Mouse (Mus musculus) limb, embryonic 10.5 days (tissue): Measurements from ENCODE around the gene Qprt. TPM values are rescaled to one million over a fixed set of nuclear protein-coding genes. Genes with fewer than 3 reads are reported as not detected.

ENCODE experiments used
- DNase-seq: peaks from one replicate; pipeline ENCODE4 v3.0.0-alpha.2; 2017; ENCODE audit warnings: low spot score
- H3K27ac ChIP-seq: fragments of 300-500 bp; sonication (generic); 2 replicates; pipeline ENCODE4 v1.5.1; 2016; ENCODE audit warnings: mild to moderate bottlenecking
- H3K27me3 ChIP-seq: fragments of 300-500 bp; sonication (generic); 2 replicates; pipeline ENCODE4 v1.6.1; 2016; ENCODE audit warnings: low read depth, mild to moderate bottlenecking; ENCODE audit not compliant: poor library complexity, severe bottlenecking
- H3K36me3 ChIP-seq: fragments of 300-500 bp; sonication (generic); 2 replicates; pipeline ENCODE4 v1.6.1; 2016; ENCODE audit warnings: mild to moderate bottlenecking, moderate library complexity
- H3K4me1 ChIP-seq: fragments of 300-500 bp; sonication (generic); 2 replicates; pipeline ENCODE4 v1.6.1; 2016
- H3K4me3 ChIP-seq: fragments of 300-500 bp; sonication (generic); 2 replicates; pipeline ENCODE4 v1.5.1; 2016; ENCODE audit warnings: mild to moderate bottlenecking, moderate library complexity
- H3K9me3 ChIP-seq: fragments of 300-500 bp; sonication (generic); replicated peaks from 2 replicates; pipeline ENCODE4 v1.6.1; 2016; ENCODE audit warnings: mild to moderate bottlenecking
- WGBS: fragments of 180-500 bp; shearing (Covaris S2); methylation state at CpG from one replicate; pipeline ENCODE4 v1.1.7; 2016; 5-methylcytosine and 5-hydroxymethylcytosine counted together
- polyA plus RNA-seq: library from polyadenylated mRNA; unstranded; fragments of >200 nt; fragmentation: Nextera tagmentation; extraction: Ambion mirVana; gene quantifications from 2 replicates; pipeline ENCODE4 v1.2.1, GENCODE M21; 2016

Gene Qprt
- polyA plus RNA-seq, 1 experiment from 2014 or later: 1.7 TPM

- Histone ChIP-seq H3K27ac (no peak overlapping the region), H3K9me3 (no peaks in the 10 kb centered on the region), H3K4me1 (peaks cover 45% of the 10 kb centered on the region), H3K36me3 (no peaks in the 10 kb centered on the region), H3K27me3 (peaks cover 37% of the 10 kb centered on the region), H3K4me3 (no peak overlapping the region)
- WGBS: 38% methylated on average over 5 of the region's 5 CpGs
- DNase-seq: no peak
Measured at GRCm38 (mm10) chr7:127117948-127118347, 4.1 kb downstream of the Qprt start.

- H3K27ac ChIP-seq: no peak overlapping the region
- H3K4me3 ChIP-seq: no peak overlapping the region
- H3K27me3 ChIP-seq: peaks cover 22% of the 10 kb centered on the region
- no peak for DNase-seq
- H3K36me3 ChIP-seq: no peaks in the 10 kb centered on the region
- H3K9me3 ChIP-seq: no peaks in the 10 kb centered on the region
- H3K4me1 ChIP-seq: peaks cover 41% of the 10 kb centered on the region
- WGBS: 71% methylated on average over 11 of the region's 11 CpGs
Measured at GRCm38 (mm10) chr7:127116331-127116935, 5.6 kb downstream of the Qprt start.

GRCm38 (mm10) chr7:127114920-127115319, 7.1 kb downstream of the Qprt start:
- WGBS: 85% methylated on average over 11 of the region's 11 CpGs
- Histone ChIP-seq H3K27ac (no peak overlapping the region), H3K36me3 (no peaks in the 10 kb centered on the region), H3K9me3 (no peaks in the 10 kb centered on the region), H3K27me3 (peaks cover 7% of the 10 kb centered on the region), H3K4me3 (no peak overlapping the region), H3K4me1 (peaks cover 45% of the 10 kb centered on the region)
- no peak for DNase-seq

GRCm38 (mm10) chr7:127113614-127114259, 8.3 kb downstream of the Qprt start:
- Histone ChIP-seq H3K4me1 (peaks cover 41% of the 10 kb centered on the region), H3K36me3 (no peaks in the 10 kb centered on the region), H3K9me3 (no peaks in the 10 kb centered on the region), H3K4me3 (no peak overlapping the region), H3K27me3 (peaks cover 4% of the 10 kb centered on the region; the same call in 1 of the 2 replicates), H3K27ac (no peak overlapping the region)
- WGBS: 66% methylated on average over 11 of the region's 12 CpGs
- no peak for DNase-seq

- DNase-seq: no peak
- Histone ChIP-seq H3K27ac (no peak overlapping the region), H3K4me1 (peaks cover 34% of the 10 kb centered on the region), H3K27me3 (peaks cover 7% of the 10 kb centered on the region; the same call in 1 of the 2 replicates), H3K36me3 (no peaks in the 10 kb centered on the region), H3K4me3 (no peak overlapping the region), H3K9me3 (no peaks in the 10 kb centered on the region)
- 41% methylated on average over 9 of the region's 9 CpGs for WGBS
Measured at GRCm38 (mm10) chr7:127112921-127113597, 9.0 kb downstream of the Qprt start.

- Histone ChIP-seq H3K36me3 (no peaks in the 10 kb centered on the region), H3K27me3 (peaks cover 7% of the 10 kb centered on the region; the same call in 1 of the 2 replicates), H3K9me3 (no peaks in the 10 kb centered on the region), H3K27ac (no peak overlapping the region), H3K4me1 (peaks cover 28% of the 10 kb centered on the region), H3K4me3 (no peak overlapping the region)
- DNase-seq: no peak
- 82% methylated on average over 12 of the region's 12 CpGs for WGBS
Measured at GRCm38 (mm10) chr7:127112251-127112841, 9.7 kb downstream of the Qprt start.

GRCm38 (mm10) chr7:127111461-127111860, 10.6 kb downstream of the Qprt start:
- no peak overlapping the region for H3K27ac ChIP-seq
- WGBS: 41% methylated on average over 6 of the region's 6 CpGs
- H3K4me1 ChIP-seq: peaks cover 26% of the 10 kb centered on the region
- no peaks in the 10 kb centered on the region for H3K9me3 ChIP-seq
- peak; percentile 66 for DNase-seq
- H3K27me3 ChIP-seq: peaks cover 7% of the 10 kb centered on the region; the same call in 1 of the 2 replicates
- no peak overlapping the region for H3K4me3 ChIP-seq
- H3K36me3 ChIP-seq: no peaks in the 10 kb centered on the region

GRCm38 (mm10) chr7:127110239-127111007, 11.6 kb downstream of the Qprt start:
- H3K4me1 ChIP-seq: peaks cover 21% of the 10 kb centered on the region
- WGBS: 49% methylated on average over 18 of the region's 18 CpGs
- peak; percentile 79 for DNase-seq
- no peak overlapping the region for H3K4me3 ChIP-seq
- no peaks in the 10 kb centered on the region for H3K9me3 ChIP-seq
- H3K27ac ChIP-seq: no peak overlapping the region
- H3K36me3 ChIP-seq: no peaks in the 10 kb centered on the region
- peaks cover 7% of the 10 kb centered on the region; the same call in 1 of the 2 replicates for H3K27me3 ChIP-seq

GRCm38 (mm10) chr7:127105551-127105950, 16.5 kb downstream of the Qprt start:
- H3K27ac ChIP-seq: peak overlapping the region; percentile 90
- no peaks in the 10 kb centered on the region for H3K9me3 ChIP-seq
- H3K27me3 ChIP-seq: peaks cover 7% of the 10 kb centered on the region; the same call in 1 of the 2 replicates
- H3K4me1 ChIP-seq: peaks cover 14% of the 10 kb centered on the region
- 77% methylated on average over 7 of the region's 7 CpGs for WGBS
- 0 out of 2 replicates have a peak overlapping the region, but pooled peaks have one; percentile 53 for H3K4me3 ChIP-seq
- no peaks in the 10 kb centered on the region for H3K36me3 ChIP-seq
- DNase-seq: no peak

- WGBS: 16% methylated on average over 17 of the region's 17 CpGs
- Histone ChIP-seq H3K27me3 (peaks cover 7% of the 10 kb centered on the region; the same call in 1 of the 2 replicates), H3K9me3 (no peaks in the 10 kb centered on the region), H3K4me3 (peak overlapping the region; percentile 53), H3K36me3 (no peaks in the 10 kb centered on the region), H3K27ac (peak overlapping the region; percentile 90), H3K4me1 (peaks cover 14% of the 10 kb centered on the region)
- peak; percentile 86 for DNase-seq
Measured at GRCm38 (mm10) chr7:127104560-127105332, 17.3 kb downstream of the Qprt start.

GRCm38 (mm10) chr7:127103960-127104359, 18.1 kb downstream of the Qprt start:
- no peak for DNase-seq
- Histone ChIP-seq H3K9me3 (no peaks in the 10 kb centered on the region), H3K27me3 (peaks cover 5% of the 10 kb centered on the region; the same call in 1 of the 2 replicates), H3K27ac (peak overlapping the region; percentile 90), H3K4me3 (no peak overlapping the region), H3K4me1 (peaks cover 14% of the 10 kb centered on the region), H3K36me3 (no peaks in the 10 kb centered on the region)
- WGBS: 65% methylated on average over 6 of the region's 6 CpGs

- no peak overlapping the region for H3K27ac ChIP-seq
- peaks cover 14% of the 10 kb centered on the region for H3K4me1 ChIP-seq
- H3K27me3 ChIP-seq: no peaks in the 10 kb centered on the region
- no peak for DNase-seq
- no peak overlapping the region for H3K4me3 ChIP-seq
- no peaks in the 10 kb centered on the region for H3K9me3 ChIP-seq
- 81% methylated on average over 6 of the region's 6 CpGs for WGBS
- H3K36me3 ChIP-seq: no peaks in the 10 kb centered on the region
Measured at GRCm38 (mm10) chr7:127102148-127102547, 19.9 kb downstream of the Qprt start.
